Mouse (Mus musculus): Measurements from ENCODE around the gene Cyyr1. TPM values are rescaled to one million over a fixed set of nuclear protein-coding genes. Genes with fewer than 3 reads are reported as not detected.

Gene Cyyr1
- polyA plus RNA-seq, 1 experiment: 2.8 TPM

GRCm38 (mm10) chr16:85393430-85393948 is 159.7 kb downstream of the Cyyr1 start:
- Histone ChIP-seq H3K27ac (ENCODE audit: control insufficient read depth, insufficient read depth, low read depth, low read length) (no peak overlapping the region), H3K27me3 (ENCODE audit: control insufficient read depth, insufficient read depth, low read length) (no peaks in the 10 kb centered on the region), H3K4me3 (ENCODE audit: control insufficient read depth, low read depth, low read length) (no peak overlapping the region), H3K36me3 (ENCODE audit: control insufficient read depth, insufficient read depth, low read length) (no peaks in the 10 kb centered on the region), H3K4me1 (ENCODE audit: control insufficient read depth, insufficient read depth, low read length) (no peaks in the 10 kb centered on the region)
- no peak for TF ChIP-seq POLR2A (IDR thresholded peaks at IDR 0.05; ENCODE audit: control insufficient read depth, low read depth, low read length)
- TF ChIP-seq CTCF (IDR thresholded peaks at IDR 0.05; ENCODE audit: control insufficient read depth, insufficient read depth, insufficient replicate concordance, low read depth, low read length): no peak

DNA sequence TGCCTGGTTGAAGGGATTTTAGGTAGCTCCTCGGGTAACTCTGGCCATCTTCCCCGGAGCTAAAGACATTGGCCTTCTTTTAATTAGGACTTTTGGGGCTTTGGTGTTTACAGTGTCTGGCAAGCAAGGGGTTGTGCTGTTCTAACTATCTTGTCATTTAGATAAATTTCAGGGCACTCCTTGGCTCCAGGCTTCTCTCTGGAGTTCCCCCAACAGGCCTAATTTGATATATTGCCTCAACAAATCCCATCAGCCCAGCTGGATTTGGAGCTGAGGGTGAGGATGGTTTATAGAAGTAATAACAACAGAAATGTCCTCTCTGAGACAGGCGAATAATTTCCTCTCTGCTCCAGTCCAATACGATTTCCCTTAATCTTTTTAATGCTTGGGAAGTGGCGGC is 166.4 kb downstream of the Cyyr1 start:
- TF ChIP-seq CTCF (IDR thresholded peaks at IDR 0.05; ENCODE audit: control insufficient read depth, insufficient read depth, insufficient replicate concordance, low read depth, low read length) (no peak), POLR2A (IDR thresholded peaks at IDR 0.05; ENCODE audit: control insufficient read depth, low read depth, low read length) (no peak)
- Histone ChIP-seq H3K4me3 (ENCODE audit: control insufficient read depth, low read depth, low read length) (no peak overlapping the region), H3K27me3 (ENCODE audit: control insufficient read depth, insufficient read depth, low read length) (no peaks in the 10 kb centered on the region)

More for the DNA sequence above, 166.4 kb downstream of the Cyyr1 start:
- Histone ChIP-seq H3K36me3 (ENCODE audit: control insufficient read depth, insufficient read depth, low read length) (no peaks in the 10 kb centered on the region), H3K27ac (ENCODE audit: control insufficient read depth, insufficient read depth, low read depth, low read length) (no peak overlapping the region), H3K4me1 (ENCODE audit: control insufficient read depth, insufficient read depth, low read length) (no peaks in the 10 kb centered on the region)

Other genes starting within 250 kb of the Cyyr1 start
- gene Adamts1, start 249.7 kb upstream of the Cyyr1 start, polyA plus RNA-seq (2012; rRNA removed): 0.93 and 2.8 TPM in 2 replicates